In genomic region chr1:64021986-64022385, GRCm38 (mm10) we compare ENCODE assay signal across 26 mouse cellular contexts.
DNase-seq lines count a peak whose midpoint lies in the region; ATAC-seq and TF ChIP-seq lines count a peak whose summit lies in the region.
"Had no signal": no experiment of that assay in that cellular context is flagged by ENCODE, and none has a peak within 500 bp of the region (broad histone marks: within the 10 kb centered on the region; RNA-seq: fewer than 3 reads in every experiment).

No protein-coding gene starts in this region.

- TF ChIP-seq EP300 in heart, adult 2 months (IDR thresholded peaks at IDR 0.05; ENCODE audit: insufficient read depth, low read depth, low read length), result no peak

- peak; percentile 33; the same call in 1 of the 2 replicates for ATAC-seq in megakaryocyte progenitor cell, adult 5-6 weeks (replicated peaks; ENCODE audit: poor library complexity)
- no peak for ATAC-seq in forebrain, embryonic 16.5 days
- ATAC-seq: activated CD4-positive, CD25-positive, alpha-beta regulatory T cell, adult 4 months; CD4-positive, CD25-positive, alpha-beta regulatory T cell, adult 4 months; forebrain, embryonic 14.5 days; forebrain, postnatal 0 days; Patski had no signal

- peak overlapping the region; percentile 84 for H3K27ac ChIP-seq in gastrocnemius, adult 2 months
- H3K27ac ChIP-seq in heart, adult 2 months, result peak overlapping the region; percentile 49
- no peak overlapping the region for H3K27ac ChIP-seq in forebrain, embryonic 16.5 days (ENCODE audit: low read length)
- H3K27ac ChIP-seq: embryonic facial prominence, embryonic 12.5 days; forebrain, embryonic 12.5 days had no signal

- H3K4me3 ChIP-seq in gastrocnemius, adult 2 months, result no peak overlapping the region
- no peak overlapping the region for H3K4me3 ChIP-seq in heart, adult 2 months
- H3K4me3 ChIP-seq in forebrain, embryonic 16.5 days (replicated peaks; ENCODE audit: low read length), result no peak overlapping the region
- H3K4me3 ChIP-seq: embryonic facial prominence, embryonic 10.5 days; embryonic facial prominence, embryonic 12.5 days; forebrain, embryonic 10.5 days; forebrain, embryonic 12.5 days had no signal

- no peaks in the 10 kb centered on the region; the same call in 1 of the 2 replicates for H3K36me3 ChIP-seq in heart, adult 2 months (ENCODE audit: control insufficient read depth, insufficient read depth, low read length)
- H3K36me3 ChIP-seq in forebrain, embryonic 16.5 days (ENCODE audit: control insufficient read depth, insufficient read depth), result no peaks in the 10 kb centered on the region
- H3K36me3 ChIP-seq: embryonic facial prominence, embryonic 10.5 days; embryonic facial prominence, embryonic 12.5 days; forebrain, embryonic 10.5 days; forebrain, embryonic 12.5 days; G1E had no signal

- H3K4me2 ChIP-seq in forebrain, embryonic 16.5 days (ENCODE audit: low read length), result no peak overlapping the region
- H3K4me2 ChIP-seq: embryonic facial prominence, embryonic 12.5 days; forebrain, embryonic 12.5 days had no signal

- DNase-seq in gastrocnemius, adult 2 months, result no peak
- no peak for DNase-seq in gastrocnemius, postnatal 36 days
- DNase-seq in heart, adult 2 months, result no peak
- no peak for DNase-seq in heart, postnatal 25 days (ENCODE audit: low spot score)
- DNase-seq: adrenal gland, adult 8-10 months; adrenal gland, postnatal 14 days; adrenal gland, postnatal 36 days; B cell, adult 2 months; cerebellum, adult 11-12 months; cerebellum, adult 2 months; cerebellum, adult 9-10 months; cerebellum, postnatal 10 days; cerebellum, postnatal 25 days; forebrain, postnatal 0 days had no signal

- intact Hi-C loops in gastrocnemius, adult 2 months (cut with DNase I), result loop anchor here (2.0 kb wide), 1 partner anchor 99 kb away; no protein-coding TSS in a partner anchor
- intact Hi-C loops in gastrocnemius, postnatal 36 days (cut with DNase I), result loop anchor here (5.0 kb wide), 1 partner anchor 95 kb away; no protein-coding TSS in a partner anchor
- intact Hi-C loops in heart, adult 2 months (cut with DNase I), result loop anchor here (2.0 to 5.0 kb wide), 2 partner anchors 13 to 200 kb away; no protein-coding TSS in a partner anchor
- intact Hi-C loops in heart, postnatal 25 days (cut with DNase I), result loop anchor here (10.0 kb wide), 1 partner anchor 257 kb away; the partner anchor contains the start of gene 4933402D24Rik

- peaks cover 16% of the 10 kb centered on the region for H3K4me1 ChIP-seq in heart, adult 2 months (ENCODE audit: control insufficient read depth, insufficient read depth, low read length)
- peaks cover 22% of the 10 kb centered on the region for H3K4me1 ChIP-seq in forebrain, embryonic 16.5 days (replicated peaks; ENCODE audit: control insufficient read depth, insufficient read depth, low read length)

- 70% methylated on average over 3 of the region's 3 CpGs for WGBS in heart, adult 2 months
- WGBS in forebrain, embryonic 16.5 days, result 80% methylated on average over 3 of the region's 3 CpGs

- TF ChIP-seq CTCF in gastrocnemius, adult 2 months (IDR thresholded peaks at IDR 0.05), result no peak
- TF ChIP-seq CTCF in heart, adult 2 months (IDR thresholded peaks at IDR 0.05), result no peak

- no peaks in the 10 kb centered on the region for H3K27me3 ChIP-seq in heart, adult 2 months (ENCODE audit: control insufficient read depth, insufficient read depth, low read length)
- no peaks in the 10 kb centered on the region for H3K27me3 ChIP-seq in forebrain, embryonic 16.5 days (replicated peaks; ENCODE audit: control insufficient read depth, insufficient read depth, low read length)
- H3K27me3 ChIP-seq: CH12.LX; embryonic facial prominence, embryonic 12.5 days; Patski had no signal

- no peak for TF ChIP-seq POLR2A in heart, adult 2 months (IDR thresholded peaks at IDR 0.05; ENCODE audit: insufficient read depth, low read depth, low read length)

- no peaks in the 10 kb centered on the region for H3K9me3 ChIP-seq in forebrain, embryonic 16.5 days (ENCODE audit: control insufficient read depth, low read length)
- H3K9me3 ChIP-seq: embryonic facial prominence, embryonic 10.5 days; embryonic facial prominence, embryonic 12.5 days; forebrain, embryonic 10.5 days; forebrain, embryonic 12.5 days; G1E had no signal

- no peak overlapping the region for H3K9ac ChIP-seq in heart, adult 2 months (ENCODE audit: low read depth, low read length)
- H3K9ac ChIP-seq in forebrain, embryonic 16.5 days (replicated peaks; ENCODE audit: low read depth, low read length), result no peak overlapping the region
- H3K9ac ChIP-seq: embryonic facial prominence, embryonic 12.5 days; forebrain, embryonic 12.5 days; forebrain, postnatal 0 days had no signal

- H3K79me2 ChIP-seq in heart, adult 2 months (replicated peaks; ENCODE audit: control insufficient read depth, insufficient read depth, low read length), result no peaks in the 10 kb centered on the region
